Mouse (Mus musculus) frontal cortex, adult 2 months (tissue): ENCODE measurements at regions not wholly inside any gene's neighbourhood (a gene's known extent, or its start where the extent isn't known, plus 50 kb on each side); places are given as distances from the start of the nearest gene placed in this dataset.
A peak's percentile ranks its signal among the peaks of the same experiment; 100 is the strongest.

Experiments used
- DNase-seq, 2 experiments: peaks; one replicate each; pipeline ENCODE4 v3.0.0; 2022; ENCODE audit warnings: low spot score in 1 of 2; ENCODE audit errors: extremely low spot score in 1 of 2

- peak in 1 of 2 experiments; percentile 88 for DNase-seq
Observed at GRCm38 (mm10) chr17:88255744-88256598, 184.5 kb upstream of the Foxn2 start.

GRCm38 (mm10) chr17:88256599-88257544, 183.6 kb upstream of the Foxn2 start:
- DNase-seq, result peak; percentile 59 to 78

GRCm38 (mm10) chr17:88258361-88258796, 182.1 kb upstream of the Foxn2 start:
- DNase-seq, result no peak

- no peak for DNase-seq
Observed at GRCm38 (mm10) chr17:88260176-88260575, 180.3 kb upstream of the Foxn2 start.

- DNase-seq, result no peak
Observed at GRCm38 (mm10) chr17:88260826-88261225, 179.7 kb upstream of the Foxn2 start.

- no peak for DNase-seq
Observed at GRCm38 (mm10) chr17:88261556-88261955, 179.0 kb upstream of the Foxn2 start.

GRCm38 (mm10) chr17:88262326-88263187, 178.0 kb upstream of the Foxn2 start:
- DNase-seq, result peak; percentile 45 to 82

- no peak for DNase-seq
Observed at GRCm38 (mm10) chr17:88265291-88265690, 175.2 kb upstream of the Foxn2 start.

GRCm38 (mm10) chr17:88268216-88268615, 172.3 kb upstream of the Foxn2 start:
- DNase-seq, result no peak

GRCm38 (mm10) chr17:88268802-88269201, 171.7 kb upstream of the Foxn2 start:
- no peak for DNase-seq

- DNase-seq, result no peak
Observed at GRCm38 (mm10) chr17:88270896-88271295, 169.6 kb upstream of the Foxn2 start.

- DNase-seq, result no peak
Observed at GRCm38 (mm10) chr17:88272161-88272560, 168.3 kb upstream of the Foxn2 start.

GRCm38 (mm10) chr17:88273520-88273919, 167.0 kb upstream of the Foxn2 start:
- DNase-seq, result no peak

GRCm38 (mm10) chr17:88274003-88274698, 166.4 kb upstream of the Foxn2 start:
- peak in 1 of 2 experiments; percentile 22 for DNase-seq

GRCm38 (mm10) chr17:88274720-88275433, 165.6 kb upstream of the Foxn2 start:
- peak; percentile 50 to 60 for DNase-seq

GRCm38 (mm10) chr17:88279656-88280055, 160.9 kb upstream of the Foxn2 start:
- DNase-seq, result no peak

GRCm38 (mm10) chr17:88282711-88283110, 157.8 kb upstream of the Foxn2 start:
- DNase-seq, result no peak

GRCm38 (mm10) chr17:88284477-88284876, 156.0 kb upstream of the Foxn2 start:
- no peak for DNase-seq

GRCm38 (mm10) chr17:88287861-88288260, 152.7 kb upstream of the Foxn2 start:
- DNase-seq, result no peak
